32 mouse cellular contexts compared by ENCODE assay signal in the genomic region with DNA sequence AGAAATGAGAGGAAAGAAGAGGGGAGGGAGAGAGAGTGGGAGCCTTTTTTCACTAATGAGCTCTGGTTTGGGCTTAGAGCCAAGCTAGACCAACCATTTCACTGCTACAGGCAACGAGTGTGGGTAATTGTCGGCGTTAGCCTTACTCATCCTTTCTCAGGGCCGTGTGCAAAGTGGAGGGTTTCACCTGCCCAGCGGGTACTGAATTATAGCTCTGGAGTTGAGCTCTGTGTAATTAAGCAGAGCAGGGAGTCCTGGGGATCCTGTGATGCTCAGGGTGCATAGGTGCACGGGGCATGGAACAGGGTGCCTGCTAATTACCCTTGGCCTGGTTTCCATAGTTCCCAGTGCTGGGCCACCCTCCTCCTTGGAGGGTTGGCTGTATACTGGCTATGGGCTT. TPM values are rescaled to one million over a fixed set of nuclear protein-coding genes. Genes with fewer than 3 reads are reported as not detected.
DNase-seq lines count a peak whose midpoint lies in the region; ATAC-seq and TF ChIP-seq lines count a peak whose summit lies in the region.
"Had no signal": no experiment of that assay in that cellular context is flagged by ENCODE, and none has a peak within 500 bp of the region (broad histone marks: within the 10 kb centered on the region; RNA-seq: fewer than 3 reads in every experiment).

No protein-coding gene starts in this region.

- 54% methylated on average over 6 of the region's 6 CpGs for WGBS in hindbrain, embryonic 16.5 days
- WGBS in hindbrain, embryonic 13.5 days: 54% methylated on average over 6 of the region's 6 CpGs
- WGBS in forebrain, embryonic 15.5 days: 19% methylated on average over 6 of the region's 6 CpGs
- 68% methylated on average over 6 of the region's 6 CpGs for WGBS in stomach, postnatal 0 days

- peak; percentile 71 for DNase-seq in retina, postnatal 1 day
- DNase-seq in retina, embryonic 14.5 days (ENCODE audit: low spot score): no peak
- no peak for DNase-seq in stomach, postnatal 0 days (ENCODE audit: low spot score)
- DNase-seq in lung, postnatal 10 days: no peak
- DNase-seq: adrenal gland, adult 2 months; cerebellum, adult 18-20 months; cerebellum, postnatal 14 days; kidney, adult 8-10 months; kidney, postnatal 10 days; lung, adult 18-20 months; lung, postnatal 14 days; right cerebral cortex, adult 18-20 months; right cerebral cortex, postnatal 4 days; thymus, postnatal 4 days had no signal

- no peaks in the 10 kb centered on the region for H3K36me3 ChIP-seq in hindbrain, embryonic 16.5 days (ENCODE audit: control insufficient read depth, insufficient read depth, low read length)
- no peaks in the 10 kb centered on the region for H3K36me3 ChIP-seq in hindbrain, embryonic 13.5 days
- H3K36me3 ChIP-seq in forebrain, embryonic 15.5 days: no peaks in the 10 kb centered on the region
- no peaks in the 10 kb centered on the region for H3K36me3 ChIP-seq in stomach, postnatal 0 days (ENCODE audit: control insufficient read depth, insufficient read depth, low read length)
- H3K36me3 ChIP-seq: embryonic facial prominence, embryonic 12.5 days; heart, embryonic 10.5 days; limb, embryonic 12.5 days; liver, embryonic 12.5 days; neural tube, embryonic 12.5 days had no signal

- H3K27ac ChIP-seq in hindbrain, embryonic 16.5 days (ENCODE audit: low read depth, low read length): no peak overlapping the region
- no peak overlapping the region for H3K27ac ChIP-seq in hindbrain, embryonic 13.5 days
- 0 out of 2 replicates have a peak overlapping the region, but pooled peaks have one; percentile 37 for H3K27ac ChIP-seq in forebrain, embryonic 15.5 days (replicated peaks)
- no peak overlapping the region for H3K27ac ChIP-seq in stomach, postnatal 0 days (replicated peaks)
- H3K27ac ChIP-seq: embryonic facial prominence, embryonic 12.5 days; heart, embryonic 10.5 days; limb, embryonic 12.5 days; liver, embryonic 12.5 days; neural tube, embryonic 12.5 days had no signal

- ATAC-seq in hindbrain, embryonic 16.5 days: peak; percentile 56; the same call in 1 of the 2 replicates
- no peak for ATAC-seq in hindbrain, embryonic 13.5 days (ENCODE audit: low FRiP score)
- peak; percentile 59; the same call in 1 of the 2 replicates for ATAC-seq in forebrain, embryonic 15.5 days (replicated peaks)
- ATAC-seq in stomach, postnatal 0 days (ENCODE audit: low FRiP score, low TSS enrichment): 0 out of 2 replicates have a peak, but pooled peaks have one; percentile 21
- ATAC-seq in erythroblast, adult 5-6 weeks (replicated peaks; ENCODE audit: low FRiP score, poor library complexity, severe bottlenecking): no peak
- ATAC-seq: liver, embryonic 12.5 days had no signal

- H3K9ac ChIP-seq in hindbrain, embryonic 16.5 days (ENCODE audit: low read depth, low read length): no peak overlapping the region
- no peak overlapping the region for H3K9ac ChIP-seq in hindbrain, embryonic 13.5 days
- H3K9ac ChIP-seq in forebrain, embryonic 15.5 days (replicated peaks): no peak overlapping the region
- H3K9ac ChIP-seq in stomach, postnatal 0 days (ENCODE audit: low read length): no peak overlapping the region
- H3K9ac ChIP-seq: embryonic facial prominence, embryonic 12.5 days; limb, embryonic 12.5 days; liver, embryonic 12.5 days; neural tube, embryonic 12.5 days had no signal

- H3K4me1 ChIP-seq in hindbrain, embryonic 16.5 days (ENCODE audit: control insufficient read depth, insufficient read depth, low read depth, low read length): peaks cover 2% of the 10 kb centered on the region; the same call in 1 of the 2 replicates
- H3K4me1 ChIP-seq in hindbrain, embryonic 13.5 days (replicated peaks): peaks cover 11% of the 10 kb centered on the region
- peaks cover 36% of the 10 kb centered on the region for H3K4me1 ChIP-seq in forebrain, embryonic 15.5 days
- no peaks in the 10 kb centered on the region for H3K4me1 ChIP-seq in stomach, postnatal 0 days (replicated peaks; ENCODE audit: control insufficient read depth, insufficient read depth)
- H3K4me1 ChIP-seq: embryonic facial prominence, embryonic 12.5 days; heart, embryonic 10.5 days; liver, embryonic 12.5 days; neural tube, embryonic 12.5 days had no signal

- no peaks in the 10 kb centered on the region for H3K9me3 ChIP-seq in hindbrain, embryonic 16.5 days (ENCODE audit: control insufficient read depth, low read length)
- H3K9me3 ChIP-seq in hindbrain, embryonic 13.5 days: no peaks in the 10 kb centered on the region
- H3K9me3 ChIP-seq in forebrain, embryonic 15.5 days: no peaks in the 10 kb centered on the region
- no peaks in the 10 kb centered on the region for H3K9me3 ChIP-seq in stomach, postnatal 0 days (ENCODE audit: control insufficient read depth, low read length)
- H3K9me3 ChIP-seq: embryonic facial prominence, embryonic 12.5 days; heart, embryonic 10.5 days; limb, embryonic 12.5 days; liver, embryonic 12.5 days; neural tube, embryonic 12.5 days had no signal

- no peak for TF ChIP-seq CTCF in stomach, postnatal 0 days (IDR thresholded peaks at IDR 0.05; ENCODE audit: low read depth)

- no peak overlapping the region for H3K4me2 ChIP-seq in hindbrain, embryonic 16.5 days (ENCODE audit: low read length)
- H3K4me2 ChIP-seq in hindbrain, embryonic 13.5 days: no peak overlapping the region
- no peak overlapping the region for H3K4me2 ChIP-seq in forebrain, embryonic 15.5 days (replicated peaks)
- H3K4me2 ChIP-seq in stomach, postnatal 0 days (replicated peaks; ENCODE audit: low read depth): no peak overlapping the region
- H3K4me2 ChIP-seq: embryonic facial prominence, embryonic 12.5 days; limb, embryonic 12.5 days; liver, embryonic 12.5 days; neural tube, embryonic 12.5 days had no signal

- H3K4me3 ChIP-seq in hindbrain, embryonic 16.5 days (ENCODE audit: low read length): no peak overlapping the region
- H3K4me3 ChIP-seq in hindbrain, embryonic 13.5 days: no peak overlapping the region
- H3K4me3 ChIP-seq in forebrain, embryonic 15.5 days: no peak overlapping the region
- no peak overlapping the region for H3K4me3 ChIP-seq in stomach, postnatal 0 days (ENCODE audit: low read depth, low read length)
- H3K4me3 ChIP-seq: embryonic facial prominence, embryonic 12.5 days; heart, embryonic 10.5 days; limb, embryonic 12.5 days; liver, embryonic 12.5 days; neural tube, embryonic 12.5 days had no signal

- no peaks in the 10 kb centered on the region for H3K27me3 ChIP-seq in hindbrain, embryonic 16.5 days (replicated peaks; ENCODE audit: control insufficient read depth, insufficient read depth, low read length)
- H3K27me3 ChIP-seq in hindbrain, embryonic 13.5 days: no peaks in the 10 kb centered on the region
- no peaks in the 10 kb centered on the region for H3K27me3 ChIP-seq in forebrain, embryonic 15.5 days
- H3K27me3 ChIP-seq in stomach, postnatal 0 days (ENCODE audit: control insufficient read depth, insufficient read depth, low read length): no peaks in the 10 kb centered on the region
- H3K27me3 ChIP-seq: neural tube, embryonic 12.5 days had no signal

- TF ChIP-seq EP300 in stomach, postnatal 0 days (optimal IDR thresholded peaks at IDR 0.05): no peak

RNA-seq across cellular contexts. Expression of a gene that starts 9.3 kb away (rescaled TPM):
- polyA plus RNA-seq in hindbrain, embryonic 16.5 days (2015; fragmentation: Nextera tagmentation; extraction: Ambion mirVana): not detected in 2 replicates
- not detected in 2 replicates for polyA plus RNA-seq in hindbrain, embryonic 13.5 days (2015; fragmentation: Nextera tagmentation; extraction: Ambion mirVana)
- polyA plus RNA-seq in forebrain, embryonic 15.5 days (2015; fragmentation: Nextera tagmentation; extraction: Ambion mirVana): not detected in 2 replicates
- polyA plus RNA-seq in stomach, postnatal 0 days (2015; fragmentation: Nextera tagmentation; extraction: Ambion mirVana): 79.7 and 84.9 TPM in 2 replicates
- total RNA-seq in erythroblast, adult 5-6 weeks (2015; ENCODE audit: low replicate concordance): not detected in 2 replicates
- not detected in 2 replicates for total RNA-seq in erythroblast, adult 5-6 weeks (2017; ENCODE audit: low replicate concordance)
- total RNA-seq: adrenal gland, adult 2 months; adrenal gland, postnatal 4 days; gastrocnemius, adult 8-10 months; granulocyte monocyte progenitor cell, adult 5-6 weeks; hematopoietic stem cell, adult 5-6 weeks; layer of hippocampus, postnatal 25 days; left cerebral cortex, postnatal 10 days; megakaryocyte, adult 5-6 weeks had no signal
- polyA plus RNA-seq: adrenal gland, adult 2 months; embryonic facial prominence, embryonic 12.5 days; heart, embryonic 10.5 days; heart, embryonic 16.5 days; limb, embryonic 12.5 days; liver, embryonic 12.5 days; neural tube, embryonic 12.5 days; stomach, embryonic 14.5 days had no signal

RNA-seq across cellular contexts. Expression of a gene that starts 24.7 kb away (rescaled TPM):
- 242 and 317 TPM in 2 replicates for polyA plus RNA-seq in hindbrain, embryonic 16.5 days (2015; fragmentation: Nextera tagmentation; extraction: Ambion mirVana)
- polyA plus RNA-seq in hindbrain, embryonic 13.5 days (2015; fragmentation: Nextera tagmentation; extraction: Ambion mirVana): 119 and 130 TPM in 2 replicates
- 249 and 258 TPM in 2 replicates for polyA plus RNA-seq in forebrain, embryonic 15.5 days (2015; fragmentation: Nextera tagmentation; extraction: Ambion mirVana)
- polyA plus RNA-seq in stomach, postnatal 0 days (2015; fragmentation: Nextera tagmentation; extraction: Ambion mirVana): 4.1 and 5.3 TPM in 2 replicates
- total RNA-seq in erythroblast, adult 5-6 weeks (2015; ENCODE audit: low replicate concordance): not detected in 2 replicates
- not detected in 2 replicates for total RNA-seq in erythroblast, adult 5-6 weeks (2017; ENCODE audit: low replicate concordance)
- total RNA-seq: granulocyte monocyte progenitor cell, adult 5-6 weeks; hematopoietic stem cell, adult 5-6 weeks; megakaryocyte, adult 5-6 weeks had no signal

RNA-seq across cellular contexts. Expression of a gene that starts 29.0 kb away (rescaled TPM):
- 18.0 and 22.0 TPM in 2 replicates for polyA plus RNA-seq in hindbrain, embryonic 16.5 days (2015; fragmentation: Nextera tagmentation; extraction: Ambion mirVana)
- 22.0 and 25.3 TPM in 2 replicates for polyA plus RNA-seq in hindbrain, embryonic 13.5 days (2015; fragmentation: Nextera tagmentation; extraction: Ambion mirVana)
- polyA plus RNA-seq in forebrain, embryonic 15.5 days (2015; fragmentation: Nextera tagmentation; extraction: Ambion mirVana): 16.8 and 20.5 TPM in 2 replicates
- 5.9 and 6.9 TPM in 2 replicates for polyA plus RNA-seq in stomach, postnatal 0 days (2015; fragmentation: Nextera tagmentation; extraction: Ambion mirVana)
- 0.58 and 4.4 TPM in 2 replicates for total RNA-seq in erythroblast, adult 5-6 weeks (2015; ENCODE audit: low replicate concordance)
- 2.2 and 9.0 TPM in 2 replicates for total RNA-seq in erythroblast, adult 5-6 weeks (2017; ENCODE audit: low replicate concordance)

RNA-seq across cellular contexts. Expression of a gene that starts 44.8 kb away (rescaled TPM):
- polyA plus RNA-seq in hindbrain, embryonic 16.5 days (2015; fragmentation: Nextera tagmentation; extraction: Ambion mirVana): 30.4 and 53.8 TPM in 2 replicates
- 9.5 and 9.6 TPM in 2 replicates for polyA plus RNA-seq in hindbrain, embryonic 13.5 days (2015; fragmentation: Nextera tagmentation; extraction: Ambion mirVana)
- polyA plus RNA-seq in forebrain, embryonic 15.5 days (2015; fragmentation: Nextera tagmentation; extraction: Ambion mirVana): 35.4 and 38.4 TPM in 2 replicates
- 570 and 681 TPM in 2 replicates for polyA plus RNA-seq in stomach, postnatal 0 days (2015; fragmentation: Nextera tagmentation; extraction: Ambion mirVana)
- 17.7 and 46.2 TPM in 2 replicates for total RNA-seq in erythroblast, adult 5-6 weeks (2015; ENCODE audit: low replicate concordance)
- 11.3 and 34.4 TPM in 2 replicates for total RNA-seq in erythroblast, adult 5-6 weeks (2017; ENCODE audit: low replicate concordance)

RNA-seq across cellular contexts. Expression of a gene that starts 51.2 kb away (rescaled TPM):
- 126 and 210 TPM in 2 replicates for polyA plus RNA-seq in hindbrain, embryonic 16.5 days (2015; fragmentation: Nextera tagmentation; extraction: Ambion mirVana)
- 35.8 and 38.6 TPM in 2 replicates for polyA plus RNA-seq in hindbrain, embryonic 13.5 days (2015; fragmentation: Nextera tagmentation; extraction: Ambion mirVana)
- polyA plus RNA-seq in forebrain, embryonic 15.5 days (2015; fragmentation: Nextera tagmentation; extraction: Ambion mirVana): 85.2 and 100 TPM in 2 replicates
- polyA plus RNA-seq in stomach, postnatal 0 days (2015; fragmentation: Nextera tagmentation; extraction: Ambion mirVana): 1,909 and 2,218 TPM in 2 replicates
- total RNA-seq in erythroblast, adult 5-6 weeks (2015; ENCODE audit: low replicate concordance): 59.6 and 67.9 TPM in 2 replicates
- total RNA-seq in erythroblast, adult 5-6 weeks (2017; ENCODE audit: low replicate concordance): 13.0 and 63.6 TPM in 2 replicates

Comparison
In these comparisons a context has a peak if more than half of its experiments do, and no peak if none do; other contexts are left out.
1. ATAC-seq: peak in hindbrain, embryonic 16.5 days (single experiment), forebrain, embryonic 15.5 days (single experiment) and stomach, postnatal 0 days (single experiment); none in hindbrain, embryonic 13.5 days (single experiment) and erythroblast, adult 5-6 weeks (single experiment).
2. RNA of a gene that starts 9.3 kb away (polyA plus RNA-seq): 79.7 to 84.9 TPM in stomach, postnatal 0 days; not detected in hindbrain, embryonic 16.5 days, not detected in hindbrain, embryonic 13.5 days and not detected in forebrain, embryonic 15.5 days; every median in the first group is over 10 times any median in the second.
3. RNA of a gene that starts 24.7 kb away (polyA plus RNA-seq): 242 to 317 TPM in hindbrain, embryonic 16.5 days, 249 to 258 TPM in forebrain, embryonic 15.5 days and 119 to 130 TPM in hindbrain, embryonic 13.5 days; 4.1 to 5.3 TPM in stomach, postnatal 0 days; every median in the first group is over 10 times any median in the second.